Mouse (Mus musculus): ENCODE measurements at regions not wholly inside any gene's neighbourhood (a gene's known extent, or its start where the extent isn't known, plus 50 kb on each side); places are given as distances from the start of the nearest gene placed in this dataset.

GRCm38 (mm10) chr1:184279263-184279662 lies 245.2 kb upstream of the 1700056E22Rik start:
- no peak for DNase-seq

- DNase-seq: no peak
These were observed 242.9 kb upstream of the 1700056E22Rik start for GRCm38 (mm10) chr1:184277001-184277400.

GRCm38 (mm10) chr1:184275877-184276276 lies 241.8 kb upstream of the 1700056E22Rik start:
- DNase-seq: no peak

GRCm38 (mm10) chr1:184275396-184275795 lies 241.3 kb upstream of the 1700056E22Rik start:
- no peak for DNase-seq

GRCm38 (mm10) chr1:184274704-184275103 lies 240.6 kb upstream of the 1700056E22Rik start:
- no peak for DNase-seq

GRCm38 (mm10) chr1:184273722-184274121 lies 239.6 kb upstream of the 1700056E22Rik start:
- DNase-seq: no peak

GRCm38 (mm10) chr1:184271254-184271653 lies 237.2 kb upstream of the 1700056E22Rik start:
- DNase-seq: no peak

- DNase-seq: peak; percentile 39 to 41
These were observed 231.9 kb upstream of the 1700056E22Rik start for GRCm38 (mm10) chr1:184266051-184266450.

- DNase-seq: peak; percentile 27 to 35
These were observed 228.9 kb upstream of the 1700056E22Rik start for GRCm38 (mm10) chr1:184262975-184263374.

- DNase-seq: no peak
These were observed 227.3 kb upstream of the 1700056E22Rik start for GRCm38 (mm10) chr1:184261385-184261727.

GRCm38 (mm10) chr1:184260722-184261384 lies 226.8 kb upstream of the 1700056E22Rik start:
- DNase-seq: no peak

- no peak for DNase-seq
These were observed 225.8 kb upstream of the 1700056E22Rik start for GRCm38 (mm10) chr1:184259853-184260252.

- no peak for DNase-seq
These were observed 223.3 kb upstream of the 1700056E22Rik start for GRCm38 (mm10) chr1:184257356-184257755.

GRCm38 (mm10) chr1:184254951-184255350 lies 220.8 kb upstream of the 1700056E22Rik start:
- no peak for DNase-seq

GRCm38 (mm10) chr1:184244730-184245488 lies 210.8 kb upstream of the 1700056E22Rik start:
- no peak for DNase-seq

- DNase-seq: no peak
These were observed 210.2 kb upstream of the 1700056E22Rik start for GRCm38 (mm10) chr1:184244296-184244695.

- DNase-seq: no peak
These were observed 207.7 kb upstream of the 1700056E22Rik start for GRCm38 (mm10) chr1:184241846-184242245.

GRCm38 (mm10) chr1:184235131-184235983 lies 201.3 kb upstream of the 1700056E22Rik start:
- peak; percentile 76 to 78 for DNase-seq

- DNase-seq: no peak
These were observed 200.4 kb upstream of the 1700056E22Rik start for GRCm38 (mm10) chr1:184234320-184234988.

GRCm38 (mm10) chr1:184233741-184234255 lies 199.7 kb upstream of the 1700056E22Rik start:
- no peak for DNase-seq

GRCm38 (mm10) chr1:184222326-184222725 lies 188.2 kb upstream of the 1700056E22Rik start:
- no peak for DNase-seq

GRCm38 (mm10) chr1:184221792-184222191 lies 187.7 kb upstream of the 1700056E22Rik start:
- DNase-seq: no peak

Data from thymus, postnatal 36 days (tissue).